Mouse (Mus musculus) liver, embryonic 16.5 days (tissue): ENCODE results near the gene Ttk. TPM values are rescaled to one million over a fixed set of nuclear protein-coding genes. Genes with fewer than 3 reads are reported as not detected.
A peak's percentile ranks its signal among the peaks of the same experiment; 100 is the strongest.

ENCODE experiments used
- ATAC-seq: fragments of 200-750 bp; cut with Nextera tagmentation; 2 replicates; pipeline ENCODE4 v1.8.0; 2017; ENCODE audit warnings: low read depth, mild to moderate bottlenecking, moderate number of reproducible peaks, moderate library complexity
- H3K27ac ChIP-seq: fragments of 300-500 bp; sonication (generic); 2 replicates; pipeline ENCODE4 v1.5.1; 2014; ENCODE audit warnings: mild to moderate bottlenecking, low read length
- H3K27me3 ChIP-seq: fragments of 300-500 bp; sonication (generic); 2 replicates; pipeline ENCODE4 v1.6.1; 2014; ENCODE audit warnings: low read depth, low read length, mixed read lengths; ENCODE audit not compliant: control insufficient read depth, insufficient read depth
- H3K36me3 ChIP-seq: fragments of 300-500 bp; sonication (generic); 2 replicates; pipeline ENCODE4 v1.6.1; 2014; ENCODE audit warnings: mild to moderate bottlenecking; ENCODE audit not compliant: control insufficient read depth, insufficient read depth
- H3K4me1 ChIP-seq: fragments of 300-500 bp; sonication (generic); 2 replicates; pipeline ENCODE4 v1.6.1; 2014; ENCODE audit warnings: low read depth, low read length, mixed read lengths; ENCODE audit not compliant: control insufficient read depth
- H3K4me2 ChIP-seq: fragments of 300-500 bp; sonication (generic); 2 replicates; pipeline ENCODE4 v1.6.1; 2014; ENCODE audit warnings: low read depth, low read length, mixed read lengths
- H3K4me3 ChIP-seq: fragments of 300-500 bp; sonication (generic); 2 replicates; pipeline ENCODE4 v1.5.1; 2014; ENCODE audit warnings: low read depth, mild to moderate bottlenecking, low read length
- H3K9ac ChIP-seq: fragments of 300-500 bp; sonication (generic); 2 replicates; pipeline ENCODE4 v1.6.1; 2014; ENCODE audit warnings: low read depth, low read length
- H3K9me3 ChIP-seq: fragments of 300-500 bp; sonication (generic); replicated peaks from 2 replicates; pipeline ENCODE4 v1.6.1; 2016; ENCODE audit warnings: low read length; ENCODE audit not compliant: control insufficient read depth
- WGBS: fragments of 180-500 bp; shearing (Covaris S2); extraction: QIAGEN DNeasy Blood & Tissue Kit; methylation state at CpG from one replicate; pipeline ENCODE4 v1.1.7; 2014; ENCODE audit not compliant: insufficient replicate concordance; 5-methylcytosine and 5-hydroxymethylcytosine counted together
- polyA plus RNA-seq: library from polyadenylated mRNA; unstranded; fragments of >200 nt; fragmentation: Nextera tagmentation; extraction: Ambion mirVana; gene quantifications from 2 replicates; pipeline ENCODE4 v1.2.1, GENCODE M21; 2015

Gene Ttk
- polyA plus RNA-seq, 1 experiment from 2014 or later: 16.5 TPM

GRCm38 (mm10) chr9:83882191-83882590 is 47.7 kb downstream of the Ttk start:
- Histone ChIP-seq H3K9me3 (no peaks in the 10 kb centered on the region), H3K4me3 (no peak overlapping the region), H3K36me3 (no peaks in the 10 kb centered on the region), H3K9ac (no peak overlapping the region), H3K27me3 (no peaks in the 10 kb centered on the region), H3K4me1 (no peaks in the 10 kb centered on the region), H3K4me2 (no peak overlapping the region), H3K27ac (no peak overlapping the region)
- 67% methylated on average over 6 of the region's 6 CpGs for WGBS
- ATAC-seq: no peak

- no peaks in the 10 kb centered on the region for H3K9me3 ChIP-seq
- H3K27ac ChIP-seq: no peak overlapping the region
- no peak overlapping the region for H3K4me3 ChIP-seq
- H3K27me3 ChIP-seq: no peaks in the 10 kb centered on the region
- no peak overlapping the region for H3K4me2 ChIP-seq
- no peaks in the 10 kb centered on the region for H3K4me1 ChIP-seq
- H3K36me3 ChIP-seq: no peaks in the 10 kb centered on the region
- H3K9ac ChIP-seq: no peak overlapping the region
- ATAC-seq: no peak
Measured at GRCm38 (mm10) chr9:83886149-83886548, 51.7 kb downstream of the Ttk start.

GRCm38 (mm10) chr9:83888214-83888613 is 53.7 kb downstream of the Ttk start:
- H3K36me3 ChIP-seq: no peaks in the 10 kb centered on the region
- peak; percentile 11; the same call in 1 of the 2 replicates for ATAC-seq

GRCm38 (mm10) chr9:83893073-83893472 is 58.6 kb downstream of the Ttk start:
- Histone ChIP-seq H3K27ac (no peak overlapping the region), H3K4me2 (no peak overlapping the region), H3K36me3 (no peaks in the 10 kb centered on the region), H3K27me3 (no peaks in the 10 kb centered on the region), H3K4me3 (no peak overlapping the region), H3K9ac (no peak overlapping the region), H3K4me1 (no peaks in the 10 kb centered on the region), H3K9me3 (no peaks in the 10 kb centered on the region)
- no peak for ATAC-seq
- WGBS: 54% methylated on average over 8 of the region's 8 CpGs

More at GRCm38 (mm10) chr9:83888214-83888613, 53.7 kb downstream of the Ttk start:
- Histone ChIP-seq H3K27me3 (no peaks in the 10 kb centered on the region), H3K9me3 (no peaks in the 10 kb centered on the region), H3K27ac (no peak overlapping the region), H3K4me3 (no peak overlapping the region), H3K4me1 (no peaks in the 10 kb centered on the region), H3K9ac (no peak overlapping the region), H3K4me2 (no peak overlapping the region)
- 59% methylated on average over 5 of the region's 5 CpGs for WGBS

GRCm38 (mm10) chr9:83893767-83894330 is 59.4 kb downstream of the Ttk start:
- WGBS: 47% methylated on average over 4 of the region's 4 CpGs
- Histone ChIP-seq H3K9me3 (no peaks in the 10 kb centered on the region), H3K27me3 (no peaks in the 10 kb centered on the region), H3K4me3 (no peak overlapping the region), H3K27ac (no peak overlapping the region), H3K9ac (no peak overlapping the region), H3K4me2 (no peak overlapping the region), H3K4me1 (no peaks in the 10 kb centered on the region), H3K36me3 (no peaks in the 10 kb centered on the region)
- peak; percentile 88 for ATAC-seq

GRCm38 (mm10) chr9:83902086-83902485 is 67.6 kb downstream of the Ttk start:
- 63% methylated on average over 2 of the region's 2 CpGs for WGBS
- ATAC-seq: 0 out of 2 replicates have a peak, but pooled peaks have one; percentile 30
- H3K36me3 ChIP-seq: no peaks in the 10 kb centered on the region
- H3K4me2 ChIP-seq: no peak overlapping the region
- no peak overlapping the region for H3K4me3 ChIP-seq
- no peak overlapping the region for H3K9ac ChIP-seq
- H3K27ac ChIP-seq: no peak overlapping the region
- no peaks in the 10 kb centered on the region for H3K27me3 ChIP-seq
- no peaks in the 10 kb centered on the region for H3K4me1 ChIP-seq
- H3K9me3 ChIP-seq: no peaks in the 10 kb centered on the region

GRCm38 (mm10) chr9:83905820-83906219 is 71.3 kb downstream of the Ttk start:
- Histone ChIP-seq H3K36me3 (no peaks in the 10 kb centered on the region), H3K27me3 (no peaks in the 10 kb centered on the region), H3K9ac (no peak overlapping the region), H3K9me3 (no peaks in the 10 kb centered on the region), H3K4me2 (no peak overlapping the region), H3K4me3 (no peak overlapping the region), H3K27ac (no peak overlapping the region), H3K4me1 (no peaks in the 10 kb centered on the region)
- 40% methylated on average over 4 of the region's 4 CpGs for WGBS
- no peak for ATAC-seq

- Histone ChIP-seq H3K9ac (no peak overlapping the region), H3K4me2 (no peak overlapping the region), H3K4me3 (no peak overlapping the region), H3K4me1 (no peaks in the 10 kb centered on the region), H3K36me3 (no peaks in the 10 kb centered on the region), H3K27me3 (no peaks in the 10 kb centered on the region), H3K9me3 (no peaks in the 10 kb centered on the region), H3K27ac (no peak overlapping the region)
- WGBS: 68% methylated on average over 3 of the region's 3 CpGs
- no peak for ATAC-seq
Measured at GRCm38 (mm10) chr9:83907017-83907416, 72.5 kb downstream of the Ttk start.

- no peaks in the 10 kb centered on the region for H3K36me3 ChIP-seq
- H3K4me3 ChIP-seq: no peak overlapping the region
- no peak overlapping the region for H3K9ac ChIP-seq
Measured at GRCm38 (mm10) chr9:83909836-83910235, 75.3 kb downstream of the Ttk start.

More at GRCm38 (mm10) chr9:83909836-83910235, 75.3 kb downstream of the Ttk start:
- Histone ChIP-seq H3K4me2 (no peak overlapping the region), H3K9me3 (no peaks in the 10 kb centered on the region), H3K27ac (no peak overlapping the region), H3K27me3 (no peaks in the 10 kb centered on the region), H3K4me1 (no peaks in the 10 kb centered on the region)
- ATAC-seq: no peak
- 72% methylated on average over 2 of the region's 2 CpGs for WGBS
